Mouse (Mus musculus) inflammation-experienced regulatory T-cells, adult 6 months (primary cell): ENCODE results near the gene Aldh6a1. TPM values are rescaled to one million over a fixed set of nuclear protein-coding genes. Genes with fewer than 3 reads are reported as not detected.

Experiments
- polyA plus RNA-seq, 3 experiments: library from polyadenylated mRNA; unstranded; fragments of 100-300 nt; shearing (Covaris generic); gene quantifications; one replicate each; pipeline ENCODE4 v1.2.1; 2017

Aldh6a1 gene
- polyA plus RNA-seq, 3 experiments from 2014 or later, result 3.9 to 17.8 (median 16.4) TPM

Other genes starting within 250 kb of the Aldh6a1 start
- gene Elmsan1, start 232.1 kb downstream of the Aldh6a1 start, polyA plus RNA-seq, result 1 to 10 TPM; 3.9 to 9.5 (median 7.2) TPM
- gene Ptgr2, start 165.8 kb downstream of the Aldh6a1 start, polyA plus RNA-seq, result 10 to 100 TPM; 39.1 to 48.8 (median 47.6) TPM
- 10 to 100 TPM; 48.6 to 67.0 (median 55.4) TPM for gene Zfp410, start 134.2 kb downstream of the Aldh6a1 start, polyA plus RNA-seq
- 10 to 100 TPM; 18.4 to 22.7 (median 19.4) TPM for gene Coq6, start 89.3 kb downstream of the Aldh6a1 start, polyA plus RNA-seq
- 1 to 10 TPM in 1 of 3 experiments, under 1 TPM in 2; 0.30 to 1.3 (median 0.43) TPM for gene Fam161b, start 89.2 kb downstream of the Aldh6a1 start, polyA plus RNA-seq
- gene Entpd5, start 42.0 kb downstream of the Aldh6a1 start, polyA plus RNA-seq, result 10 to 100 TPM; 22.4 to 28.4 (median 24.5) TPM
- gene Bbof1, start 41.9 kb downstream of the Aldh6a1 start, polyA plus RNA-seq, result under 1 TPM; 0.30 to 0.69 (median 0.60) TPM
- 10 to 100 TPM; 31.0 to 35.6 (median 31.9) TPM for gene Rnf113a2, start 33.8 kb downstream of the Aldh6a1 start, polyA plus RNA-seq
- 10 to 100 TPM; 25.6 to 29.4 (median 25.6) TPM for gene Lin52, start 418 bp upstream of the Aldh6a1 start, polyA plus RNA-seq
- not detected for gene Vsx2, start 118.8 kb upstream of the Aldh6a1 start, polyA plus RNA-seq
- 10 to 100 TPM in 2 of 3 experiments, 1 to 10 TPM in 1; 7.1 to 11.4 (median 11.1) TPM for gene Abcd4, start 166.4 kb upstream of the Aldh6a1 start, polyA plus RNA-seq
- not detected for gene Vrtn, start 190.0 kb upstream of the Aldh6a1 start, polyA plus RNA-seq
- gene Syndig1l, start 247.8 kb upstream of the Aldh6a1 start, polyA plus RNA-seq, result not detected